Mouse (Mus musculus): ENCODE measurements at regions not wholly inside any gene's neighbourhood (a gene's known extent, or its start where the extent isn't known, plus 50 kb on each side); places are given as distances from the start of the nearest gene placed in this dataset.
A peak's percentile ranks its signal among the peaks of the same experiment; 100 is the strongest.
"Not testable (repeated sequence)": the region's sequence is repeated elsewhere in the genome, so short reads cannot be mapped to it uniquely, and the experiment has no call there.

GRCm38 (mm10) chr14:33719651-33720050, 130.6 kb downstream of the Ptpn20 start:
- Histone ChIP-seq H3K4me3 (replicated peaks; ENCODE audit: low read depth, low read length) (no peak overlapping the region), H3K27me3 (ENCODE audit: control insufficient read depth, insufficient read depth, low read length) (no peaks in the 10 kb centered on the region), H3K9me3 (ENCODE audit: control insufficient read depth, low read length) (no peaks in the 10 kb centered on the region), H3K9ac (replicated peaks; ENCODE audit: low read length) (no peak overlapping the region), H3K4me2 (ENCODE audit: low read length) (no peak overlapping the region), H3K4me1 (ENCODE audit: control insufficient read depth, insufficient read depth, low read length) (no peaks in the 10 kb centered on the region), H3K36me3 (ENCODE audit: control insufficient read depth, insufficient read depth, low read length) (no peaks in the 10 kb centered on the region), H3K27ac (replicated peaks; ENCODE audit: low read depth, low read length) (no peak overlapping the region)
- WGBS = 87% methylated on average over 6 of the region's 6 CpGs
- ATAC-seq (ENCODE audit: low FRiP score, low TSS enrichment) = no peak
- DNase-seq = no peak

- not testable (repeated sequence) for H3K4me3 ChIP-seq (replicated peaks; ENCODE audit: low read depth, low read length); H3K27ac ChIP-seq (replicated peaks; ENCODE audit: low read depth, low read length); H3K36me3 ChIP-seq (ENCODE audit: control insufficient read depth, insufficient read depth, low read length); ATAC-seq (ENCODE audit: low FRiP score, low TSS enrichment); H3K4me2 ChIP-seq (ENCODE audit: low read length); H3K4me1 ChIP-seq (ENCODE audit: control insufficient read depth, insufficient read depth, low read length); H3K27me3 ChIP-seq (ENCODE audit: control insufficient read depth, insufficient read depth, low read length); H3K9ac ChIP-seq (replicated peaks; ENCODE audit: low read length); H3K9me3 ChIP-seq (ENCODE audit: control insufficient read depth, low read length); DNase-seq
- WGBS = 87% methylated on average over 5 of the region's 5 CpGs
These were observed 133.6 kb downstream of the Ptpn20 start for GRCm38 (mm10) chr14:33722379-33723145.

DNA sequence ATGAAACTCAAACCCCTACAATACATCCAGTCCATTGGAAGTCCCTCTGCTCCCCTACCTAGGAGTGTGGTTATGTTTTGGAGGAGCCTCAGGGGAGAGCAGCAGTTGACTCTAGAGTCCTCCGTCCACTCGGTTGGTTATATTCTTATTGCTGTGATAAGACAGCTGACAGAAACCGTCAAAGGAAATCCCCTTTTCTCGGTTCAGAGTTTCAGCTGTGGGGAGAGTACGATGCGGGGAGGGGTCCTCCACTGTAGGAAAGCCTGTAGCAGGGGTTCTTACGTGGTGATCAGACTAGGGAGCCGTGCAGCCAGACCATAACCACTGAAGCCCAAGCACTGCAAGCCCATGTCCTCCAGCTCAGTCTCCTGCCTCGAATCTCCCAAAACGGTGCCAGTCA, 137.5 kb downstream of the Ptpn20 start:
- DNase-seq (no peak), ATAC-seq (ENCODE audit: low FRiP score, low TSS enrichment) (no peak)
- no peak overlapping the region for H3K9ac ChIP-seq (replicated peaks; ENCODE audit: low read length)
- no peaks in the 10 kb centered on the region for H3K27me3 ChIP-seq (ENCODE audit: control insufficient read depth, insufficient read depth, low read length)
- H3K9me3 ChIP-seq (ENCODE audit: control insufficient read depth, low read length) = no peaks in the 10 kb centered on the region
- 90% methylated on average over 10 of the region's 10 CpGs for WGBS
- H3K4me2 ChIP-seq (ENCODE audit: low read length) = no peak overlapping the region
- H3K27ac ChIP-seq (replicated peaks; ENCODE audit: low read depth, low read length) = no peak overlapping the region
- H3K4me3 ChIP-seq (replicated peaks; ENCODE audit: low read depth, low read length) = no peak overlapping the region
- H3K36me3 ChIP-seq (ENCODE audit: control insufficient read depth, insufficient read depth, low read length) = no peaks in the 10 kb centered on the region
- H3K4me1 ChIP-seq (ENCODE audit: control insufficient read depth, insufficient read depth, low read length) = no peaks in the 10 kb centered on the region

DNA sequence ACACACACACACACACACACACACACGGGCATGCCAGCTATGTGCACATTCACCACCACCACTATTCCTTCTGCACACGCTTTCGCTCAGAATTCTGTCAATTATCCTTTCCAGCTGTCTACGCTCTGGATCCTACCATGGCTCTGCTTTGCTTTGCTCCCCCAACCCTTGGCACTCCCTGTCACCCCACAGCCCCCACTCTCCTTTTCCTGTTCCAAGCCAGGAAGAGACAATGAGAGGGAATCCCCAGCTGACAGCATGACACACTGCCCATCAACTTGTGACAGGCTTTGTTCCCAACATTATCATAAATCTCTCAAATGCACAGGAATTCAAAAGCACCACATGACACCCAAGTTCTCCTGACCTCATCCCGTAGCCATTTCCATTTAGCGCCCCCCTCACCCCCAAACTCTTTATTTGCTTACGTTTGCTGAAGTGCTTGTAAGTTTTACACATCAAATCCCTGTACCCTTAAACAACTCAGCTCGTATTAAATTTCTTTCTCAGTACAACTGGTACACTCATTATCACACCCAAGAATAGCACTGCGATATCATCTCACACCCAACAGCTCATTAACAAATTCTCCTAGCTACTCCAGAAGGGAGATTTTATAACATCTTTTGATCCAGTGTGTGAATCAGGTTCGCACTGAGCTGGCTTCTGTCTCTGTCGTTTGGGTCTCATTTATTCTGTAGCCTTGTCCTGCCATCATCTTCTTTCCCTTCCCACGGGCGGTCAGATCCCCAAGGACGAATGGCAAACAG, 140.3 kb downstream of the Ptpn20 start:
- WGBS = 44% methylated on average over 14 of the region's 14 CpGs
- no peaks in the 10 kb centered on the region for H3K4me1 ChIP-seq (ENCODE audit: control insufficient read depth, insufficient read depth, low read length)
- DNase-seq (no peak), ATAC-seq (ENCODE audit: low FRiP score, low TSS enrichment) (no peak)
- no peak overlapping the region for H3K4me3 ChIP-seq (replicated peaks; ENCODE audit: low read depth, low read length)
- no peaks in the 10 kb centered on the region for H3K36me3 ChIP-seq (ENCODE audit: control insufficient read depth, insufficient read depth, low read length)
- H3K9me3 ChIP-seq (ENCODE audit: control insufficient read depth, low read length) = no peaks in the 10 kb centered on the region
- no peaks in the 10 kb centered on the region for H3K27me3 ChIP-seq (ENCODE audit: control insufficient read depth, insufficient read depth, low read length)
- no peak overlapping the region for H3K27ac ChIP-seq (replicated peaks; ENCODE audit: low read depth, low read length)
- H3K4me2 ChIP-seq (ENCODE audit: low read length) = no peak overlapping the region
- H3K9ac ChIP-seq (replicated peaks; ENCODE audit: low read length) = no peak overlapping the region

DNA sequence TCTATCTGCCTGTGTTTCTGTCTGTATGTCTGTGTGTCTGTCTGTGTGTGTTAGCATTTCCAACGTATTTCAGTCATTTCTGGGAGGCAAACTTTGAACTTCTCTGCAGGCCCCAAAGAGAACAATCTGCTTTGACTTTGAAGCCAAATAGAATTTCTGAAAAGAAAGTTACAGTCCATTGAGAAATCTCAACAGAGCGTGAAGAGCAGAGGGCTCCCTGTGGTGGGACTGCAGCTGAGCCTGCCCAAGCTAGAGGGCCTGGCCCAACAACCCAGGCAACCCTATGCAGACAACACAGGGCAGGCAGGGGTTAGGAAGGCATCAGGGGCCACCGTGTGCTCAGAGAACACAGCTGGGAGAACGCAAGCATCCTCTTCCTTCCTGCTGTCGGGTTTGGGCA, 143.7 kb downstream of the Ptpn20 start:
- whole genome bisulfite sequencing = 25% methylated on average over 5 of the region's 5 CpGs

GRCm38 (mm10) chr14:33734446-33735043, 145.5 kb downstream of the Ptpn20 start:
- ATAC-seq (ENCODE audit: low FRiP score, low TSS enrichment) = no peak
- WGBS = 60% methylated on average over 5 of the region's 5 CpGs

More for the DNA sequence above, 143.7 kb downstream of the Ptpn20 start:
- Histone ChIP-seq H3K4me3 (replicated peaks; ENCODE audit: low read depth, low read length) (no peak overlapping the region), H3K27ac (replicated peaks; ENCODE audit: low read depth, low read length) (no peak overlapping the region), H3K9me3 (ENCODE audit: control insufficient read depth, low read length) (no peaks in the 10 kb centered on the region), H3K27me3 (ENCODE audit: control insufficient read depth, insufficient read depth, low read length) (no peaks in the 10 kb centered on the region), H3K4me2 (ENCODE audit: low read length) (no peak overlapping the region), H3K9ac (replicated peaks; ENCODE audit: low read length) (no peak overlapping the region), H3K36me3 (ENCODE audit: control insufficient read depth, insufficient read depth, low read length) (no peaks in the 10 kb centered on the region), H3K4me1 (ENCODE audit: control insufficient read depth, insufficient read depth, low read length) (no peaks in the 10 kb centered on the region)
- ATAC-seq (ENCODE audit: low FRiP score, low TSS enrichment) (no peak), DNase-seq (no peak)

DNA sequence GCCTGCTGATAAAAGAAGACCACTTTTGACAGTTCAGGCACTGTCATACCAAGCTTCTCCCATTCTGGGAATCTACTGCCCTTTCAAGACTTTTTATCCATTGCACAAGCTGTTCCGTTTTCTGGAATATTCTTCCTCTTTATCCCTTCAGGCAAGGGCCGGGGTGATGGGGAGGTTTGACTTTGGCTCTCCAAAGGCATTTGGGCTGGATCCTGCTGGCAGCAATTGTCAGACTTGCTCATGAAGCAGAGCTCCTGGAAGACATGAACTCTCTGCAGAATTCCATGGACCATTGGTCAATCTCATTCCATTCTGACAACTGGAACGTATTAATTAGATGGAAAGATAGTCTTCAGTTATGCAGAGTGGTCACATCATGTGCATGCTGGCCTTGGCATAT, 146.6 kb downstream of the Ptpn20 start:
- no peaks in the 10 kb centered on the region for H3K9me3 ChIP-seq (ENCODE audit: control insufficient read depth, low read length)
- no peak overlapping the region for H3K4me2 ChIP-seq (ENCODE audit: low read length)
- no peaks in the 10 kb centered on the region for H3K36me3 ChIP-seq (ENCODE audit: control insufficient read depth, insufficient read depth, low read length)
- H3K4me3 ChIP-seq (replicated peaks; ENCODE audit: low read depth, low read length) = no peak overlapping the region
- no peak overlapping the region for H3K9ac ChIP-seq (replicated peaks; ENCODE audit: low read length)
- no peak overlapping the region for H3K27ac ChIP-seq (replicated peaks; ENCODE audit: low read depth, low read length)
- 86% methylated on average over 3 of the region's 3 CpGs for WGBS
- no peaks in the 10 kb centered on the region for H3K27me3 ChIP-seq (ENCODE audit: control insufficient read depth, insufficient read depth, low read length)
- DNase-seq (no peak), ATAC-seq (ENCODE audit: low FRiP score, low TSS enrichment) (no peak)
- H3K4me1 ChIP-seq (ENCODE audit: control insufficient read depth, insufficient read depth, low read length) = no peaks in the 10 kb centered on the region

More at GRCm38 (mm10) chr14:33734446-33735043, 145.5 kb downstream of the Ptpn20 start:
- Histone ChIP-seq H3K27ac (replicated peaks; ENCODE audit: low read depth, low read length) (no peak overlapping the region), H3K9ac (replicated peaks; ENCODE audit: low read length) (no peak overlapping the region), H3K4me3 (replicated peaks; ENCODE audit: low read depth, low read length) (no peak overlapping the region), H3K36me3 (ENCODE audit: control insufficient read depth, insufficient read depth, low read length) (no peaks in the 10 kb centered on the region), H3K4me1 (ENCODE audit: control insufficient read depth, insufficient read depth, low read length) (no peaks in the 10 kb centered on the region), H3K4me2 (ENCODE audit: low read length) (no peak overlapping the region), H3K27me3 (ENCODE audit: control insufficient read depth, insufficient read depth, low read length) (no peaks in the 10 kb centered on the region), H3K9me3 (ENCODE audit: control insufficient read depth, low read length) (no peaks in the 10 kb centered on the region)
- peak; percentile 25 for DNase-seq

DNA sequence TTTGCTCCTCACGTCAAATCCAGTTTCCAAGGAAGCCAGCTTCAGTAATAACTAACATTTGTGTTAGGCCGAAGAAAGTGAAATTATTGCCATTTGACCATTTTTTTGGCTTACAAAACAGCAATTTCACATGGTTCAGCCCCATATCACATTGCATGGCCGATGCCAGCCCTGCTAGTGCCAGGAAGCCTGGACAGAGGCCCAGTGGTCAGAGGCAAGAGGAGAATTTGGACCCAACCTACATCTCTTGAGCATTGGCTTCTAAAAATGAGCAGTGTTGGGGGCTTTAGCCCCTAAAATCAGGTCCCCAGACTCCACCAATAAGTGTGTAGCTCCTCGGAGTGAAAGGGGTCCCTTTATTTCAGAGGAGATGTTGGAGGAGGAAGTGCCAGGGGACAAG, 157.2 kb downstream of the Ptpn20 start:
- no peak for DNase-seq
- H3K9ac ChIP-seq (replicated peaks; ENCODE audit: low read length) = no peak overlapping the region
- ATAC-seq (ENCODE audit: low FRiP score, low TSS enrichment) = no peak
- H3K27ac ChIP-seq (replicated peaks; ENCODE audit: low read depth, low read length) = no peak overlapping the region
- no peaks in the 10 kb centered on the region for H3K36me3 ChIP-seq (ENCODE audit: control insufficient read depth, insufficient read depth, low read length)
- WGBS = 90% methylated on average over 4 of the region's 4 CpGs
- no peak overlapping the region for H3K4me2 ChIP-seq (ENCODE audit: low read length)
- no peaks in the 10 kb centered on the region for H3K9me3 ChIP-seq (ENCODE audit: control insufficient read depth, low read length)
- H3K4me3 ChIP-seq (replicated peaks; ENCODE audit: low read depth, low read length) = no peak overlapping the region
- no peaks in the 10 kb centered on the region for H3K4me1 ChIP-seq (ENCODE audit: control insufficient read depth, insufficient read depth, low read length)
- no peaks in the 10 kb centered on the region for H3K27me3 ChIP-seq (ENCODE audit: control insufficient read depth, insufficient read depth, low read length)
